Mouse (Mus musculus): Measurements from ENCODE around the gene Muc13. TPM values are rescaled to one million over a fixed set of nuclear protein-coding genes. Genes with fewer than 3 reads are reported as not detected.
A peak's percentile ranks its signal among the peaks of the same experiment; 100 is the strongest.

Muc13 gene
- polyA plus RNA-seq, 1 experiment from 2014 or later, result not detected

DNA sequence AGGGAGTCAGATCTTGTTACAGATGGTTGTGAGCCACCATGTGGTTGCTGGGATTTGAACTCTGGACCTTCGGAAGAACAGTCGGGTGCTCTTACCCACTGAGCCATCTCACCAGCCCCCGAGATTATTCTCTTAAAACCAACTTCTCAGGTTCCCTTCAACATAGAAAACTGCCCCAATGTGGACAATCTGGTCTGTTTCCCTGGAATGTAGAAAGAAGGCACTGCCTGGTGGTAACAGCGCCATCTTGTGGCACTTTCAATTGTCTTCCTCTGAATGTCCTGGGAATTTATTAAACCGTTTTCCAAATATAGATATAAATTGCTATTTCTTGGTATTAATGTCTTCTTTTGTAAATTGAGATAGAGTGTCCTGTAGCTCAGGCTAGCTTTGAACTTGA lies 4.0 kb downstream of the Muc13 start:
- Histone ChIP-seq H3K4me2 (no peak overlapping the region), H3K27me3 (no peaks in the 10 kb centered on the region), H3K4me3 (no peak overlapping the region), H3K9ac (no peak overlapping the region), H3K27ac (no peak overlapping the region), H3K9me3 (no peaks in the 10 kb centered on the region), H3K4me1 (replicated peaks) (no peaks in the 10 kb centered on the region), H3K36me3 (no peaks in the 10 kb centered on the region)
- no peak for ATAC-seq (ENCODE audit: low FRiP score)
- WGBS, result 48% methylated on average over 5 of the region's 5 CpGs

DNA sequence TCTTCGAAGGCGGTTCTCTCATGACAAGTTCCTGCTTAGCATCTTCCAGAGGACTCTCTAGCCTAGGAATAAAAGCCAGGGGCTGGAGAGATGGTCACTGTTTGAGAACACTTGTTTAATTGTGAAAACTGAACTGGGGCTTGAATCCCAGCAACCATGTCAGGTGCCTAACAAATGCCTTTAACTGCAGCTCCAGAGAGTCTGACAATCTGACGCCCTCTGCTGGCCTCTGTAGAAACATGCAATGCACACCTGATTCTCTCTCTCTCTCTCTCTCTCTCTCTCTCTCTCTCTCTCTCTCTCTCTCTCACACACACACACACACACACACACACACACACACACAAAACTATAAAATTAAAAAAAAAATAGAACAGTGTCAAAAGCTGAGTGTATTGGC lies 16.2 kb downstream of the Muc13 start:
- H3K9ac ChIP-seq, result no peak overlapping the region
- ATAC-seq (ENCODE audit: low FRiP score), result no peak
- no peaks in the 10 kb centered on the region for H3K36me3 ChIP-seq
- no peak overlapping the region for H3K4me2 ChIP-seq
- no peaks in the 10 kb centered on the region for H3K4me1 ChIP-seq (replicated peaks)
- H3K4me3 ChIP-seq, result no peak overlapping the region
- H3K27ac ChIP-seq, result no peak overlapping the region
- H3K27me3 ChIP-seq, result no peaks in the 10 kb centered on the region
- 81% methylated on average over 3 of the region's 3 CpGs for WGBS
- no peaks in the 10 kb centered on the region for H3K9me3 ChIP-seq

DNA sequence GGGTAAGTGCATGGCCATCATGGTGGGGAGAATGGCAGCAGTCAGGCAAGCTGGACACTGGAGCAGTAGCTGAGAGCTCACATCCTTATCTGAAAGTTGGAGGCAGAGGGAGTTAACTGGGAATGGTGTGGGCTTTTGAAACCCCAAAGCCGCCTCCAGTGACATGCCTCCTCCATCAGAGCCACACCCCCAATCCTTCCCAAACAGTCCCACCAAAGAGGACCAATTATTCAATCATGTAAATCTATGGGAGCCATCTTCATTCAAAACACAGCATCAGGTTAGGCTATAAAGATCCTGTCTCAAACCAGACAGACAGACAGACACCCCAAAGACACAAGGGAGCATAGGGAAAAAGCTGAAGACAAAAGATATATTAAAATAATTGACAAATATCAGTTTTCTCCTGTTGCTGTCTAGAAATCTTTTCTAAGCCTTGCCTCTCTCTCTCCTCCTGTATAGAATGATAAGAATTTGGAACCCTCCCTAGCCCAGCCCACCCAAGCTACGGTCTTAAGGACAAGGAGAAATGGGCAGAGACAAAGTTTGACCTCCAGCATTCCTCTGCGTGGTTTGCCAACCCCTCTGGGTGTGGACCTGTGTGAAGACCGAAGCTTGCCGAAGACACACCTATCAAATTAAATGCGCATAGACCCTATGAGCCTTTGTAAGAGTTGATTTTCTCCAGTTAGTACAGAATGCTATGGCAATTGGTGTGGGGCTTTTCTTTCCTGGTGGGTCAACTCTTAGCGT lies 24.8 kb downstream of the Muc13 start:
- WGBS, result 92% methylated on average over 7 of the region's 7 CpGs

DNA sequence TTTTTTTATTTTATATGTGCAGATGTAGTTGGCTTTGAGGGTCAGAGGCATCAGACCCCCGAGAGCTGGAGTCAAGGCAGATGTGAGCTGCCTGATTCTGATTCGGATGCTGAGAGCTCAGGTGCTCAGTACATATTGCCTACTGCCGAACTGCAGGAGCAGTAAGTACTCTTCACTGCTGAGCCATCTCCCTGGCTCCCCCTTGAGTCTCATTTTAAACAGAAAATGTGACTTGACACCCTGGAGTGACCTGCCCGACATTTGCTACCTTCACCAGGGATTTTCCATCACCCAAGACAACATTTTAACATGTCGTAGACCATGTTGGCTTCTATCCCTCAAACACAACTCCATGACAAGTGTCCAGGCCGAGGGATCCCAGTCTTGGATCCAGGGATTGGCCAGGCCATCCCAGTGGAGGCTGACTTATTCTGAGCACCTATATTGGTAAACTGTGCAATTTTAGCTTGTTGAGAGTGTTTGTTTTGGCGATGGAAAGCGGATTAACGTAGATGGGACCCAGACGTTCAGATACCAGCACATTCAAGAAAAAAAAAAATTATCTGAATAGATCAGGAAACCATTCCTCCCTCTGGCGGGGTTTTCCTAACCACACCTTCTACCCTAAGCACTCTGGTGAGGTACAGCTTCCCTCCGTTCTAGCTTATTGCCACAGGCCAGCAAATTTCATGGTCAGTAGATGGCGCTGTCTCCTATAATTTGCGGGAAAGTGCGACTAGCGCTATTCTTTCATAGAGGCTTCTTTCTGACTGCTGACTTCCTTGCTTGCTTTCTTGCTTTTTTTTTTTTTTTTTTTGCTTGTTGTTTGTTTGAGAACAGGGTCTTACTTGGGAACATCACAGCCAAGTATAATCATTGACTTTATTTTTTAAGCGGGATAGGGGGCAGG lies 26.7 kb downstream of the Muc13 start:
- no peaks in the 10 kb centered on the region for H3K9me3 ChIP-seq
- H3K4me3 ChIP-seq, result no peak overlapping the region
- no peak overlapping the region for H3K27ac ChIP-seq
- 22% methylated on average over 17 of the region's 17 CpGs for WGBS
- H3K9ac ChIP-seq, result 0 out of 2 replicates have a peak overlapping the region, but pooled peaks have one; percentile 19
- H3K27me3 ChIP-seq, result peaks cover 4% of the 10 kb centered on the region; the same call in 1 of the 2 replicates
- no peaks in the 10 kb centered on the region for H3K36me3 ChIP-seq
- no peak for ATAC-seq (ENCODE audit: low FRiP score)
- no peaks in the 10 kb centered on the region for H3K4me1 ChIP-seq (replicated peaks)
- no peak overlapping the region for H3K4me2 ChIP-seq

More for the DNA sequence above, 24.8 kb downstream of the Muc13 start:
- H3K36me3 ChIP-seq, result no peaks in the 10 kb centered on the region
- no peak overlapping the region for H3K4me2 ChIP-seq
- H3K27me3 ChIP-seq, result peaks cover 4% of the 10 kb centered on the region; the same call in 1 of the 2 replicates
- H3K9ac ChIP-seq, result no peak overlapping the region
- ATAC-seq (ENCODE audit: low FRiP score), result no peak
- no peak overlapping the region for H3K4me3 ChIP-seq
- no peaks in the 10 kb centered on the region for H3K4me1 ChIP-seq (replicated peaks)
- no peaks in the 10 kb centered on the region for H3K9me3 ChIP-seq
- no peak overlapping the region for H3K27ac ChIP-seq

DNA sequence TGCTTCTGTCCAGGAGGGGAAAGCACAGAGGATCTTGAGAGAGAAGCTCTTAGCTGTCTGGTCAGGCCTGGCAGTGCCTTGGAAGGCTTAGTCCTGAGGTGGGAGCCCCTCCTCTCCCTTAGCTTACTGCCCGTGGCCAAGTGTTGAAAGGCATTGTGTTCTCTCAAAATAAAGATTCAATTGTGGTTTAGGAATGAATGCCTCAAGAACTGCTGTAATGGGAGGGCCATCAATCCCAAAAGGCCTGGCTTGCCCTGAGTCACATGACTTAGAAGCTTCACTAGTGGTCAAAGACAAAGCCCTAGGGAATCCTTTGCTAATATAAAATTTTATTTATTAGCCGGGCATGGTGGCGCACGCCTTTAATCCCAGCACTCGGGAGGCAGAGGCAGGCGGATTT lies 30.8 kb downstream of the Muc13 start:
- no peak for ATAC-seq (ENCODE audit: low FRiP score)
- no peaks in the 10 kb centered on the region for H3K36me3 ChIP-seq
- H3K9ac ChIP-seq, result no peak overlapping the region
- H3K27me3 ChIP-seq, result peaks cover 36% of the 10 kb centered on the region
- 81% methylated on average over 6 of the region's 6 CpGs for WGBS
- H3K4me2 ChIP-seq, result no peak overlapping the region
- no peak overlapping the region for H3K4me3 ChIP-seq
- H3K27ac ChIP-seq, result no peak overlapping the region
- H3K4me1 ChIP-seq (replicated peaks), result peaks cover 7% of the 10 kb centered on the region
- no peaks in the 10 kb centered on the region for H3K9me3 ChIP-seq

DNA sequence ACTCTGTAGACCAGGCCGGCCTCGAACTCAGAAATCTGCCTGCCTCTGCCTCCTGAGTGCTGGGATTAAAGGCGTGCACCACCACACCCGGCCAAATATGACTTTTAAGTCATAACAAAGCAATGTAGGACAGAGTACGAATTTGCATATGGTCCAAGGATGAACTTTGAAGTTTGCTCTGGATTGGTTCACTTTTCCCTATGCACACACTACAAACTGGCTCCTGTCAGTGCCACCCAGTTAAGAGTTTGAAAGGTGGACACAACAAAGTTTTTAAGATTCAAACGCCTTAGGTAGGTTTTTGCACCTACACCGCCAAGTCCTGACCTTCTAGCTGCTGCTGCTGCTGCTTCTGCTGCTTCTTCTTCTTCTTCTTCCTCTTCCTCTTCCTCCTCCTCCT lies 34.7 kb downstream of the Muc13 start:
- no peak for ATAC-seq (ENCODE audit: low FRiP score)
- 91% methylated on average over 7 of the region's 7 CpGs for WGBS
- Histone ChIP-seq H3K4me3 (no peak overlapping the region), H3K4me1 (replicated peaks) (peaks cover 26% of the 10 kb centered on the region), H3K36me3 (no peaks in the 10 kb centered on the region), H3K4me2 (no peak overlapping the region), H3K27ac (no peak overlapping the region), H3K27me3 (peaks cover 71% of the 10 kb centered on the region), H3K9me3 (no peaks in the 10 kb centered on the region), H3K9ac (no peak overlapping the region)

DNA sequence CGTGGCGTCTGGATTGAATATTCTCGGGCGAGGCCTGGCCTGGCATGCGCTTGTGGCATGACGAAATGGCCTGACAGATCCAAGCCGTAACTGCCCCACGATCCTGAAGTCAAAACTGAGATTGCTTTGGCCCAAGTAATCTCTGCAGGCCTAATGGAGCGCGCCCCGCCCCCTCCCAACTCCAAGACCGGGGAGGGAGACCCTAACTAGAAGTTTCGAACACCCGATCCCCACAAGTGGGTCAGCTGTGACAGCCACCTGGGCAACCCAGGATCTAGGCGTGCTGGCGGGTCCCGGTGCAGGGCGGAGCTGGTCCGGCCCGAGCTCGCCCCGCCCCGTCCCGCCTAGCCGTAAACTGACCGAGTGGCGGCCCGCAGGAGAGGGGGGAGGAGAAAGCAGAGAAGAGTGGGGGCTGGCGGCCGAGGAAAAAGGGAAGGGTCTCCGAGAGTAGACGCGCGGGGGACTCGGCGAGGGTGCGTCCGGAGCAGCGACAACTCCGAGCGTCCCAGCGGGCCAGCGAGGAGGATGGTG lies 35.5 kb downstream of the Muc13 start, which contains the start of gene Itgb5:
Gene Itgb5, plus strand, starts transcription at position 365 of the 531 bp plus-strand sequence.
- Histone ChIP-seq H3K27ac (no peak within 1 kb of the TSS; the same call in 1 of the 2 replicates), H3K9ac (peak within 1 kb of the TSS; percentile 75), H3K36me3 (no peaks in the 10 kb centered on the region), H3K4me1 (replicated peaks) (peaks cover 35% of the 10 kb centered on the region), H3K4me3 (peak within 1 kb of the TSS; percentile 70), H3K27me3 (peaks cover 80% of the 10 kb centered on the region), H3K9me3 (no peaks in the 10 kb centered on the region), H3K4me2 (peak within 1 kb of the TSS; percentile 99)
- peak; percentile 69 for ATAC-seq (ENCODE audit: low FRiP score)
- WGBS, result 1% methylated on average over 43 of the region's 43 CpGs

DNA sequence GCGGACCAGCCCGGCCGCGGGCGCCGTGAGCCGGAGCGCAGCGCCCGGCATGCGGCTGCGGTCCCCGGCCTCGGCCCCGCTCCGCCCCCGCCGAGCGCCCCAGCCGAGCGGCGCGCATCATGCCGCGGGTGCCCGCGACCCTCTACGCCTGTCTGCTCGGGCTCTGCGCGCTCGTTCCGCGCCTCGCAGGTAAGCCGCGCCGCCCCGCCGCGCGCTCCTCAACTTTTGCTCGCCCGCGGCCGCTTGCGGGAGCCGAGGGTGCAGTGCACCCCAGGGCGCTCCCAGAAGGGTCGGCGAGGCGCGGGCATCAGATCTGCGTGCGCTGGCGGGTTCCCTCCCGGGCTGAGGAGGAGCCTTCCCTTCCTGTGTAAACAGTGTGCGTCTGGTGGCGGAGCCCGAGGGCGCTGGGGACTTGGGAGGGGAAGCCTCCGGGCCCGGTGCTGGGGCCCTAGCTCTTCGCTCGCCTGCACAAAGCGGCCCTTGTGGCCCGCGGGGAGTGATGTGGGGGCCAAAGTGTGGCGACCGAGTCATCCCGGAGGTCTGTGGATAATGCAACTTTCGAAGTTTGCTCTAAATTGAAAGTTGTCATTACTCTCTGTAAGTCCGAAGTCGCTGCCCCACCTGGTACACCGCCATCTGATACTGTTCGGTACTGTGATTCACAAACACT lies 36.1 kb downstream of the Muc13 start:
- H3K27ac ChIP-seq, result no peak overlapping the region; the same call in 1 of the 2 replicates
- H3K4me3 ChIP-seq, result peak overlapping the region; percentile 70
- peak; percentile 81 for ATAC-seq (ENCODE audit: low FRiP score)
- H3K9me3 ChIP-seq, result no peaks in the 10 kb centered on the region
- H3K9ac ChIP-seq, result peak overlapping the region; percentile 75
- H3K36me3 ChIP-seq, result no peaks in the 10 kb centered on the region
- H3K4me2 ChIP-seq, result peak overlapping the region; percentile 99
- under 1% methylated on average over 76 of the region's 76 CpGs for WGBS
- H3K27me3 ChIP-seq, result peaks cover 86% of the 10 kb centered on the region
- peaks cover 38% of the 10 kb centered on the region for H3K4me1 ChIP-seq (replicated peaks)

DNA sequence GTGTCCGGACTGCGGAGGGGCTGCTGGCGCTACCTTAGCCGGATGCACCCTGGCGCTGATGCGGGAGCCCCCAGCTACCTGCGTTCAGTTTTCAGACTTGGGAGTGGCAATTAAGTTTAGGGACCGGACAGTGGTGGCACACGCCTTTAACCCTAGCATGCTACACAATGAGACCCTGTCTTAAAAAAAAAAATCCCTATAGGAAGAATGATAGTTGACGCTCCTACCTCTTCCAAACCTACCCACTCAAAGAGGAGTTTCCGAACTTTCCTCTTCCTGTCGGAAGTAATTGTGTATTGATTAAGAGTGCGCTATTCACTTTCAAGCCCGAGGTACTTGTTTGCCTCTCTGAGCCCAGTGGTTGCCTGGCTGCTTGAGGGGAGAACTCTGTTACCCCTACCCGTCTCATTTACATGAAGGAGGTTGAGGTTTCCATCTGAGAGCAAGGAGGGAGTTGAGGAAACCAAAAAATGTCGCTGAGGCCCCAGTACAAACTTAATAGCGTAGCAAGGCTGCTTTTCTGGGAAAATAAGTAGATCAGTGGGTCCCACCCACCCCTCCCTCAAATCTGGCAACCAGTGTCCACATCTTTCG lies 36.8 kb downstream of the Muc13 start:
- peaks cover 38% of the 10 kb centered on the region for H3K4me1 ChIP-seq (replicated peaks)
- H3K27ac ChIP-seq, result no peak overlapping the region
- H3K36me3 ChIP-seq, result no peaks in the 10 kb centered on the region
- peak overlapping the region; percentile 70 for H3K4me3 ChIP-seq
- peaks cover 92% of the 10 kb centered on the region for H3K27me3 ChIP-seq
- no peaks in the 10 kb centered on the region for H3K9me3 ChIP-seq
- ATAC-seq (ENCODE audit: low FRiP score), result no peak
- peak overlapping the region; percentile 75 for H3K9ac ChIP-seq
- H3K4me2 ChIP-seq, result peak overlapping the region; percentile 99
- WGBS, result 2% methylated on average over 18 of the region's 18 CpGs

DNA sequence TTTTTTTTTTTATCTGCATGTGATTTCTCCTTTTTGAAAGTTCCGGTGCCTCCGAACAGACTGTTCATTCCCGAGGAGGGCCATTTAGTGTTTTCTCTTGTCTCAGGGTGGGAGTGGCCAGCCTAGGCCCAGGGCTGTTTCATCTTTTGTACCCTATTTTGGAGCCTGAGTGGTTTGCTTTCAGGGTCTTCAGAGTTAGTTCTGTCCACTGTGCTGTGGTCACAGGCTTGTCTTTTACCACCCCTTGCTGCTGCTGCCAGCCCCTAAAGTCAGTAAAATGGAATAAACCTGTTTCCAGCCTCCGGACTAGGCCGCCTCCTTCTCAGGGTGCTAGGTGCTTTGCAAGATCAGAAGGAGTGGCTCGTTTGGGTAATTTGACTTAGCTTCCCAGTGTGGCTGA lies 38.2 kb downstream of the Muc13 start:
- H3K9ac ChIP-seq, result no peak overlapping the region
- H3K27ac ChIP-seq, result no peak overlapping the region
- H3K9me3 ChIP-seq, result no peaks in the 10 kb centered on the region
- H3K36me3 ChIP-seq, result no peaks in the 10 kb centered on the region
- no peak overlapping the region for H3K4me3 ChIP-seq
- H3K4me1 ChIP-seq (replicated peaks), result peaks cover 38% of the 10 kb centered on the region
- no peak for ATAC-seq (ENCODE audit: low FRiP score)
- 59% methylated on average over 6 of the region's 6 CpGs for WGBS
- peak overlapping the region; percentile 53; the same call in 1 of the 2 replicates for H3K4me2 ChIP-seq
- peaks cover 95% of the 10 kb centered on the region for H3K27me3 ChIP-seq

DNA sequence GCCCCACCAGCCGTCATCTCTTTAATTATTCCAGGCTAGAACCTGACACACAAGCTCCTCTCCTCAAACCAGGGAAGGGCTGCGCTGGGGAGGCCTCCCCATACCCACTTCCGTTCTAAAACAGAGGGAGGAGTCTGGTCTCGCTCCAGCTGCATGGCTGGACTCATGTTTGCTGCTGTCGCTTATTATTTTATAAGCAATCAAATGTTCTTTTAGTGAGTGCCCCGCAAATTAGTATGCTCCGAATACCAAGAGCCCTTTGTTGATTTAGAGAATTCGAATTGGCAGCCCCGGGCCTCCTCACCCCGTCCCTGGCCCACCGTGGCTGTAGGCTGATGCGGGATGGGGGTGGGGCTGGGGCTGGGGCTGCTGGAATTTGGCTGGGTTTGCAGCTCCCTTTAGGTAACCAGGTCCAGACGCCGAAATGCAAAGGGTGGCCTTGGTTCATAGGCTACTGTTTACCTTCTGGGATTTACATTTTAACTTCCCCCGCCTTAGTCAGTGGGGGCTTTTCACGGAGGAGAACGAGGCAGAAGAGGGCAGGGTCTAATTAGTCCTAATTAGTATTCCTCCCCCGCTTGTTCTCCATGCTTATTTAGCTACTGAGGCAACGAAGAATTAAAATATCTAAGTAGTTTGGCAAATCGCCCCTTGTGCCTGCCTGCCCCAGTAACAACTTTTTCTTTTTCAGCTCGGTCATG lies 39.0 kb downstream of the Muc13 start:
- Histone ChIP-seq H3K27me3 (peaks cover 88% of the 10 kb centered on the region), H3K36me3 (no peaks in the 10 kb centered on the region), H3K4me2 (peak overlapping the region; percentile 53), H3K4me3 (peak overlapping the region; percentile 25), H3K9me3 (no peaks in the 10 kb centered on the region), H3K27ac (peak overlapping the region; percentile 64), H3K4me1 (replicated peaks) (peaks cover 38% of the 10 kb centered on the region), H3K9ac (peak overlapping the region; percentile 11; the same call in 1 of the 2 replicates)
- ATAC-seq (ENCODE audit: low FRiP score), result peak; percentile 47; the same call in 1 of the 2 replicates
- WGBS, result 2% methylated on average over 21 of the region's 21 CpGs

Measured in hindbrain, embryonic 13.5 days (tissue).